Comparison of ENCODE assay signal across 26 mouse cellular contexts in genomic region chr2:5435587-5436253, GRCm38 (mm10).
DNase-seq lines count a peak whose midpoint lies in the region; ATAC-seq lines count a peak whose summit lies in the region.
"Had no signal": no experiment of that assay in that cellular context is flagged by ENCODE, and none has a peak within 500 bp of the region (broad histone marks: within the 10 kb centered on the region; RNA-seq: fewer than 3 reads in every experiment).

No protein-coding gene starts in this region.

- H3K36me3 ChIP-seq in midbrain, embryonic 14.5 days (ENCODE audit: control insufficient read depth, insufficient read depth, low read length): no peaks in the 10 kb centered on the region
- H3K36me3 ChIP-seq: embryonic facial prominence, embryonic 10.5 days; G1E; hindbrain, embryonic 10.5 days; limb, embryonic 10.5 days; liver, embryonic 15.5 days; lung, embryonic 15.5 days; stomach, embryonic 15.5 days had no signal

- H3K4me3 ChIP-seq in midbrain, embryonic 14.5 days (replicated peaks; ENCODE audit: low read depth, low read length): no peak overlapping the region
- H3K4me3 ChIP-seq: embryonic facial prominence, embryonic 10.5 days; hindbrain, embryonic 10.5 days; limb, embryonic 10.5 days; liver, embryonic 15.5 days; lung, embryonic 15.5 days; stomach, embryonic 15.5 days had no signal

- 87% methylated on average over 16 of the region's 16 CpGs for WGBS in midbrain, embryonic 14.5 days

- H3K27me3 ChIP-seq in midbrain, embryonic 14.5 days (ENCODE audit: control insufficient read depth, insufficient read depth, low read length): no peaks in the 10 kb centered on the region
- H3K27me3 ChIP-seq: CH12.LX; liver, embryonic 15.5 days; lung, embryonic 15.5 days; stomach, embryonic 15.5 days had no signal

- DNase-seq in frontal cortex, postnatal 14 days (ENCODE audit: low spot score in 2 of 2): no peak
- peak; percentile 16 for DNase-seq in R1 (ENCODE audit: low read depth, low spot score)
- DNase-seq in brain, embryonic 18.5 days (ENCODE audit: low read depth, low spot score): peak; percentile 43
- no peak for DNase-seq in midbrain, embryonic 14.5 days
- DNase-seq in kidney, postnatal 14 days: no peak
- DNase-seq: adrenal gland, adult 8-10 months; B cell, adult 2 months; cerebellum, adult 9-10 months; liver; thymus, adult 18-20 months; thymus, postnatal 4 days had no signal

- no peaks in the 10 kb centered on the region for H3K4me1 ChIP-seq in midbrain, embryonic 14.5 days (ENCODE audit: control insufficient read depth, insufficient read depth, low read length)
- H3K4me1 ChIP-seq: embryonic facial prominence, embryonic 10.5 days; limb, embryonic 10.5 days; liver, embryonic 15.5 days; lung, embryonic 15.5 days; stomach, embryonic 15.5 days had no signal

- peak; percentile 60 for ATAC-seq in frontal cortex, adult (ENCODE audit: low TSS enrichment)
- ATAC-seq in megakaryocyte, adult 5-6 weeks (ENCODE audit: poor library complexity, severe bottlenecking): peak; percentile 75
- ATAC-seq in midbrain, embryonic 14.5 days (ENCODE audit: low FRiP score, low TSS enrichment): no peak
- ATAC-seq: activated CD4-positive, CD25-positive, alpha-beta regulatory T cell, adult 4 months; intestine, postnatal 0 days had no signal

- H3K9ac ChIP-seq in midbrain, embryonic 14.5 days (replicated peaks; ENCODE audit: low read length): no peak overlapping the region
- H3K9ac ChIP-seq: liver, embryonic 15.5 days; lung, embryonic 15.5 days; stomach, embryonic 15.5 days had no signal

- no peak overlapping the region for H3K4me2 ChIP-seq in midbrain, embryonic 14.5 days (ENCODE audit: low read length)
- H3K4me2 ChIP-seq: heart, embryonic 11.5 days; liver, embryonic 15.5 days; lung, embryonic 15.5 days; midbrain, embryonic 11.5 days; stomach, embryonic 15.5 days had no signal

- no peaks in the 10 kb centered on the region for H3K9me3 ChIP-seq in midbrain, embryonic 14.5 days (ENCODE audit: control insufficient read depth, low read length)
- H3K9me3 ChIP-seq: embryonic facial prominence, embryonic 10.5 days; G1E; hindbrain, embryonic 10.5 days; limb, embryonic 10.5 days; liver, embryonic 15.5 days; lung, embryonic 15.5 days; stomach, embryonic 15.5 days had no signal

- H3K27ac ChIP-seq in midbrain, embryonic 14.5 days (replicated peaks; ENCODE audit: low read depth, low read length): no peak overlapping the region
- H3K27ac ChIP-seq: embryonic facial prominence, embryonic 10.5 days; hindbrain, embryonic 10.5 days; limb, embryonic 10.5 days; liver, embryonic 15.5 days; lung, embryonic 15.5 days; macrophage; stomach, embryonic 15.5 days had no signal

Comparison
In these comparisons a context has a peak if more than half of its experiments do, and no peak if none do; other contexts are left out.
1. DNase-seq: peak in R1 (single experiment) and brain, embryonic 18.5 days (single experiment); none in frontal cortex, postnatal 14 days (0 of 2), midbrain, embryonic 14.5 days (single experiment) and kidney, postnatal 14 days (single experiment).